In genomic region chr11:11952569-11952968, GRCm38 (mm10) we compare ENCODE assay signal across 12 mouse cellular contexts. TPM values are rescaled to one million over a fixed set of nuclear protein-coding genes. Genes with fewer than 3 reads are reported as not detected.
DNase-seq lines count a peak whose midpoint lies in the region; ATAC-seq and TF ChIP-seq lines count a peak whose summit lies in the region.
"Had no signal": no experiment of that assay in that cellular context is flagged by ENCODE, and none has a peak within 500 bp of the region (broad histone marks: within the 10 kb centered on the region; RNA-seq: fewer than 3 reads in every experiment).

No protein-coding gene starts in this region.

- H3K9me3 ChIP-seq in heart, embryonic 12.5 days (replicated peaks), result no peaks in the 10 kb centered on the region
- H3K9me3 ChIP-seq in lung, postnatal 0 days (ENCODE audit: low read length), result no peaks in the 10 kb centered on the region

- no peak for TF ChIP-seq EP300 in heart, adult 2 months (IDR thresholded peaks at IDR 0.05; ENCODE audit: insufficient read depth, low read depth, low read length)
- TF ChIP-seq EP300 in lung, postnatal 0 days (IDR thresholded peaks at IDR 0.05), result no peak

- peaks cover 54% of the 10 kb centered on the region for H3K36me3 ChIP-seq in heart, embryonic 12.5 days
- H3K36me3 ChIP-seq in heart, adult 2 months (ENCODE audit: control insufficient read depth, insufficient read depth, low read length), result peaks cover 16% of the 10 kb centered on the region
- 0 out of 2 replicates have a peak, but pooled peaks cover 5% of the 10 kb centered on the region for H3K36me3 ChIP-seq in lung, postnatal 0 days (ENCODE audit: insufficient read depth, low read length)

- H3K4me1 ChIP-seq in heart, embryonic 12.5 days (replicated peaks), result peaks cover 79% of the 10 kb centered on the region
- peaks cover 2% of the 10 kb centered on the region for H3K4me1 ChIP-seq in heart, adult 2 months (ENCODE audit: control insufficient read depth, insufficient read depth, low read length)
- peaks cover 15% of the 10 kb centered on the region for H3K4me1 ChIP-seq in lung, postnatal 0 days (ENCODE audit: insufficient read depth, low read depth, low read length)

- H3K9ac ChIP-seq in heart, embryonic 12.5 days, result no peak overlapping the region
- H3K9ac ChIP-seq in heart, adult 2 months (ENCODE audit: low read depth, low read length), result no peak overlapping the region
- H3K9ac ChIP-seq in lung, postnatal 0 days (replicated peaks; ENCODE audit: low read depth), result no peak overlapping the region

- H3K27ac ChIP-seq in heart, embryonic 12.5 days (ENCODE audit: poor library complexity, severe bottlenecking), result peak overlapping the region; percentile 94
- no peak overlapping the region for H3K27ac ChIP-seq in heart, adult 2 months
- peak overlapping the region; percentile 29 for H3K27ac ChIP-seq in lung, postnatal 0 days (ENCODE audit: low read length)

- no peak for TF ChIP-seq CTCF in heart, adult 2 months (IDR thresholded peaks at IDR 0.05)
- no peak for TF ChIP-seq CTCF in lung, postnatal 0 days (IDR thresholded peaks at IDR 0.05)

- WGBS in heart, embryonic 12.5 days, result 71% methylated on average over 1 of the region's 1 CpGs
- WGBS in heart, adult 2 months, result 92% methylated on average over 1 of the region's 1 CpGs
- 96% methylated on average over 1 of the region's 1 CpGs for WGBS in lung, postnatal 0 days

- H3K27me3 ChIP-seq in heart, embryonic 12.5 days (replicated peaks), result no peaks in the 10 kb centered on the region
- no peaks in the 10 kb centered on the region for H3K27me3 ChIP-seq in heart, adult 2 months (ENCODE audit: control insufficient read depth, insufficient read depth, low read length)
- H3K27me3 ChIP-seq in lung, postnatal 0 days (replicated peaks; ENCODE audit: insufficient read depth, low read length), result no peaks in the 10 kb centered on the region

- no peak for TF ChIP-seq POLR2A in heart, adult 2 months (IDR thresholded peaks at IDR 0.05; ENCODE audit: insufficient read depth, low read depth, low read length)

- H3K79me2 ChIP-seq in heart, adult 2 months (replicated peaks; ENCODE audit: control insufficient read depth, insufficient read depth, low read length), result no peaks in the 10 kb centered on the region

- peak; percentile 63 for ATAC-seq in heart, embryonic 12.5 days (ENCODE audit: insufficient number of reproducible peaks, low FRiP score)
- ATAC-seq in lung, postnatal 0 days, result no peak
- ATAC-seq: forebrain, embryonic 16.5 days had no signal

- no peak for DNase-seq in heart, adult 2 months
- no peak for DNase-seq in lung, postnatal 0 days (ENCODE audit: low spot score)
- DNase-seq in lung, postnatal 10 days, result no peak
- DNase-seq in liver, result peak; percentile 43
- no peak for DNase-seq in neural tube, embryonic 10.5 days (ENCODE audit: extremely low spot score, low spot score)
- no peak for DNase-seq in ovary, postnatal 36 days (ENCODE audit: low spot score)
- DNase-seq in urinary bladder, postnatal 4 days (ENCODE audit: low spot score in 2 of 2), result no peak
- DNase-seq: kidney, adult 8-10 months; lung, postnatal 36 days; thymus, adult 18-20 months had no signal

- intact Hi-C loops in heart, adult 2 months (cut with DNase I), result loop anchor here (5.0 kb wide), 1 partner anchor 105 kb away; no protein-coding TSS in a partner anchor

- H3K4me2 ChIP-seq in heart, embryonic 12.5 days, result no peak overlapping the region
- H3K4me2 ChIP-seq in lung, postnatal 0 days (replicated peaks; ENCODE audit: low read depth, low read length), result no peak overlapping the region

- H3K4me3 ChIP-seq in heart, embryonic 12.5 days, result no peak overlapping the region
- no peak overlapping the region for H3K4me3 ChIP-seq in heart, adult 2 months
- H3K4me3 ChIP-seq in lung, postnatal 0 days (ENCODE audit: low read depth, low read length), result no peak overlapping the region

RNA-seq across cellular contexts. Expression of gene Ddc, which starts 54.6 kb away (rescaled TPM):
- 51.8 and 55.2 TPM in 2 replicates for polyA plus RNA-seq in heart, embryonic 12.5 days (2016; fragmentation: Nextera tagmentation; extraction: Ambion mirVana)
- total RNA-seq in heart, adult 2 months (2021), result 1 to 10 TPM in 1 of 2 experiments, under 1 TPM in 1; 0.91 to 1.3 TPM
- 2.3 and 4.4 TPM in 2 replicates for polyA plus RNA-seq in heart, adult 2 months (2012; rRNA removed)
- polyA plus RNA-seq in lung, postnatal 0 days (2015; fragmentation: Nextera tagmentation; extraction: Ambion mirVana), result 12.4 and 17.6 TPM in 2 replicates
